Mouse (Mus musculus) neural tube, embryonic 10.5 days (tissue): Measurements from ENCODE around the gene Cryzl1.

Experiments used
- DNase-seq: peaks from one replicate; pipeline ENCODE4 v3.0.0-alpha.2; 2017; ENCODE audit warnings: low spot score; ENCODE audit errors: extremely low spot score

Gene Cryzl1

GRCm38 (mm10) chr16:91688619-91689334 is 40.0 kb downstream of the Cryzl1 start, which contains the start of gene Donson:
Gene Donson (minus strand): TSS chr16:91688770.
- peak; percentile 92 for DNase-seq

- no peak for DNase-seq
These were observed 40.7 kb downstream of the Cryzl1 start for GRCm38 (mm10) chr16:91688023-91688618.

- no peak for DNase-seq
These were observed 42.4 kb downstream of the Cryzl1 start for GRCm38 (mm10) chr16:91686369-91686768.

GRCm38 (mm10) chr16:91685526-91685925 is 43.2 kb downstream of the Cryzl1 start:
- DNase-seq: no peak

GRCm38 (mm10) chr16:91680656-91681055 is 48.1 kb downstream of the Cryzl1 start:
- DNase-seq: no peak

- no peak for DNase-seq
These were observed 50.4 kb downstream of the Cryzl1 start for GRCm38 (mm10) chr16:91678147-91678911.

- DNase-seq: no peak
These were observed 54.3 kb downstream of the Cryzl1 start for GRCm38 (mm10) chr16:91674500-91674899.

GRCm38 (mm10) chr16:91663795-91664194 is 65.0 kb downstream of the Cryzl1 start:
- no peak for DNase-seq

- no peak for DNase-seq
These were observed 66.4 kb downstream of the Cryzl1 start for GRCm38 (mm10) chr16:91662336-91662735.

GRCm38 (mm10) chr16:91661397-91661796 is 67.4 kb downstream of the Cryzl1 start:
- no peak for DNase-seq

- DNase-seq: no peak
These were observed 69.0 kb downstream of the Cryzl1 start for GRCm38 (mm10) chr16:91659798-91660197.

GRCm38 (mm10) chr16:91658471-91658870 is 70.3 kb downstream of the Cryzl1 start:
- no peak for DNase-seq

- no peak for DNase-seq
These were observed 71.5 kb downstream of the Cryzl1 start for GRCm38 (mm10) chr16:91657285-91657684.

GRCm38 (mm10) chr16:91655285-91655684 is 73.5 kb downstream of the Cryzl1 start:
- no peak for DNase-seq

GRCm38 (mm10) chr16:91652191-91652590 is 76.6 kb downstream of the Cryzl1 start:
- DNase-seq: no peak

GRCm38 (mm10) chr16:91649781-91650180 is 79.0 kb downstream of the Cryzl1 start:
- DNase-seq: no peak

GRCm38 (mm10) chr16:91649246-91649645 is 79.5 kb downstream of the Cryzl1 start:
- DNase-seq: no peak

- peak; percentile 85 for DNase-seq
These were observed 80.6 kb downstream of the Cryzl1 start for GRCm38 (mm10) chr16:91648220-91648550.

GRCm38 (mm10) chr16:91647461-91648219 is 81.1 kb downstream of the Cryzl1 start, which contains the start of gene Son:
Gene Son (plus strand): TSS chr16:91647506.
- DNase-seq: peak; percentile 90

- DNase-seq: peak; percentile 92
These were observed 81.9 kb downstream of the Cryzl1 start, which contains the start of gene Gart for GRCm38 (mm10) chr16:91646681-91647419. Gene Gart (minus strand): TSS chr16:91646952.
